12 mouse cellular contexts compared by ENCODE assay signal in genomic region chr5:4959446-4959845, GRCm38 (mm10).
A peak's percentile ranks its signal among the peaks of the same experiment; 100 is the strongest.
DNase-seq lines count a peak whose midpoint lies in the region; ATAC-seq and TF ChIP-seq lines count a peak whose summit lies in the region.
"Had no signal": no experiment of that assay in that cellular context is flagged by ENCODE, and none has a peak within 500 bp of the region (broad histone marks: within the 10 kb centered on the region; RNA-seq: fewer than 3 reads in every experiment).

No protein-coding gene starts in this region.

- H3K4me1 ChIP-seq in heart, embryonic 11.5 days (ENCODE audit: control insufficient read depth, insufficient read depth, low read length), result peaks cover 15% of the 10 kb centered on the region
- peaks cover 17% of the 10 kb centered on the region for H3K4me1 ChIP-seq in stomach, embryonic 16.5 days (ENCODE audit: control insufficient read depth, insufficient read depth, low read length)
- H3K4me1 ChIP-seq in stomach, postnatal 0 days (replicated peaks; ENCODE audit: control insufficient read depth, insufficient read depth), result no peaks in the 10 kb centered on the region
- H3K4me1 ChIP-seq in lung, embryonic 14.5 days (ENCODE audit: insufficient read depth), result peaks cover 13% of the 10 kb centered on the region

- H3K9ac ChIP-seq in heart, embryonic 11.5 days (ENCODE audit: low read depth, low read length), result no peak overlapping the region
- H3K9ac ChIP-seq in stomach, embryonic 16.5 days (ENCODE audit: low read length), result no peak overlapping the region
- H3K9ac ChIP-seq in stomach, postnatal 0 days (ENCODE audit: low read length), result no peak overlapping the region
- H3K9ac ChIP-seq in lung, embryonic 14.5 days, result no peak overlapping the region
- H3K9ac ChIP-seq: midbrain, embryonic 15.5 days had no signal

- no peak overlapping the region for H3K4me3 ChIP-seq in heart, embryonic 11.5 days (ENCODE audit: low read depth, low read length)
- no peak overlapping the region for H3K4me3 ChIP-seq in stomach, embryonic 16.5 days (replicated peaks; ENCODE audit: low read length)
- no peak overlapping the region for H3K4me3 ChIP-seq in stomach, postnatal 0 days (ENCODE audit: low read depth, low read length)
- H3K4me3 ChIP-seq in lung, embryonic 14.5 days (ENCODE audit: low read depth, low read length), result no peak overlapping the region
- H3K4me3 ChIP-seq: midbrain, embryonic 15.5 days had no signal

- H3K9me3 ChIP-seq in heart, embryonic 11.5 days (replicated peaks; ENCODE audit: control insufficient read depth, low read length), result no peaks in the 10 kb centered on the region
- no peaks in the 10 kb centered on the region for H3K9me3 ChIP-seq in stomach, embryonic 16.5 days (replicated peaks; ENCODE audit: control insufficient read depth, low read length)
- H3K9me3 ChIP-seq in stomach, postnatal 0 days (ENCODE audit: control insufficient read depth, low read length), result no peaks in the 10 kb centered on the region
- H3K9me3 ChIP-seq in lung, embryonic 14.5 days (ENCODE audit: low read depth, low read length), result no peaks in the 10 kb centered on the region
- H3K9me3 ChIP-seq: midbrain, embryonic 15.5 days had no signal

- TF ChIP-seq EP300 in stomach, postnatal 0 days (optimal IDR thresholded peaks at IDR 0.05), result no peak

- no peak overlapping the region for H3K27ac ChIP-seq in heart, embryonic 11.5 days (ENCODE audit: low read depth, low read length)
- no peak overlapping the region for H3K27ac ChIP-seq in stomach, embryonic 16.5 days (ENCODE audit: low read length)
- H3K27ac ChIP-seq in stomach, postnatal 0 days (replicated peaks), result no peak overlapping the region
- no peak overlapping the region for H3K27ac ChIP-seq in lung, embryonic 14.5 days (ENCODE audit: low read depth)
- H3K27ac ChIP-seq: midbrain, embryonic 15.5 days had no signal

- intact Hi-C loops in left cerebral cortex, postnatal 14 days (cut with DNase I), result no loop called here

- DNase-seq in heart, adult 8-10 months (ENCODE audit: low spot score), result no peak
- no peak for DNase-seq in stomach, postnatal 0 days (ENCODE audit: low spot score)
- peak; percentile 73 for DNase-seq in lung, embryonic 14.5 days
- no peak for DNase-seq in left cerebral cortex, postnatal 14 days (ENCODE audit: low spot score in 2 of 2)
- no peak for DNase-seq in B cell, adult 2 months
- no peak for DNase-seq in adrenal gland, postnatal 25 days
- DNase-seq: adrenal gland, adult 8-10 months; thymus, postnatal 4 days had no signal

- TF ChIP-seq CTCF in stomach, postnatal 0 days (IDR thresholded peaks at IDR 0.05; ENCODE audit: low read depth), result no peak
- no peak for TF ChIP-seq CTCF in lung, embryonic 14.5 days (IDR thresholded peaks at IDR 0.05; ENCODE audit: low read depth)

- ATAC-seq in heart, embryonic 11.5 days (replicated peaks; ENCODE audit: insufficient number of reproducible peaks, low FRiP score, low TSS enrichment), result no peak
- no peak for ATAC-seq in stomach, embryonic 16.5 days (ENCODE audit: insufficient read depth, low FRiP score)
- no peak for ATAC-seq in stomach, postnatal 0 days (ENCODE audit: low FRiP score, low TSS enrichment)
- peak; percentile 78 for ATAC-seq in lung, embryonic 14.5 days (ENCODE audit: insufficient read depth)
- ATAC-seq: hindbrain, embryonic 16.5 days; midbrain, embryonic 15.5 days had no signal

- H3K4me2 ChIP-seq in heart, embryonic 11.5 days, result peak overlapping the region; percentile 8; the same call in 1 of the 2 replicates
- H3K4me2 ChIP-seq in stomach, embryonic 16.5 days (ENCODE audit: low read depth, low read length), result 0 out of 2 replicates have a peak overlapping the region, but pooled peaks have one; percentile 9
- no peak overlapping the region for H3K4me2 ChIP-seq in stomach, postnatal 0 days (replicated peaks; ENCODE audit: low read depth)
- peak overlapping the region; percentile 24; the same call in 1 of the 2 replicates for H3K4me2 ChIP-seq in lung, embryonic 14.5 days
- H3K4me2 ChIP-seq: midbrain, embryonic 15.5 days had no signal

- no peaks in the 10 kb centered on the region for H3K36me3 ChIP-seq in heart, embryonic 11.5 days (ENCODE audit: control insufficient read depth, insufficient read depth, low read length)
- no peaks in the 10 kb centered on the region for H3K36me3 ChIP-seq in stomach, embryonic 16.5 days (ENCODE audit: control insufficient read depth, insufficient read depth, low read length)
- H3K36me3 ChIP-seq in stomach, postnatal 0 days (ENCODE audit: control insufficient read depth, insufficient read depth, low read length), result no peaks in the 10 kb centered on the region
- H3K36me3 ChIP-seq in lung, embryonic 14.5 days (ENCODE audit: insufficient read depth), result no peaks in the 10 kb centered on the region
- H3K36me3 ChIP-seq: midbrain, embryonic 15.5 days had no signal

- H3K27me3 ChIP-seq in heart, embryonic 11.5 days (ENCODE audit: control insufficient read depth, insufficient read depth, low read length), result no peaks in the 10 kb centered on the region
- no peaks in the 10 kb centered on the region for H3K27me3 ChIP-seq in stomach, embryonic 16.5 days (ENCODE audit: control insufficient read depth, insufficient read depth, low read length)
- H3K27me3 ChIP-seq in stomach, postnatal 0 days (ENCODE audit: control insufficient read depth, insufficient read depth, low read length), result no peaks in the 10 kb centered on the region
- H3K27me3 ChIP-seq in lung, embryonic 14.5 days (ENCODE audit: insufficient read depth, low read length), result no peaks in the 10 kb centered on the region
- H3K27me3 ChIP-seq: midbrain, embryonic 15.5 days had no signal

- WGBS in heart, embryonic 11.5 days (ENCODE audit: insufficient replicate concordance), result 19% methylated on average over 5 of the region's 5 CpGs
- WGBS in stomach, embryonic 16.5 days, result 18% methylated on average over 5 of the region's 5 CpGs
- 22% methylated on average over 5 of the region's 5 CpGs for WGBS in stomach, postnatal 0 days
- WGBS in lung, embryonic 14.5 days, result 9% methylated on average over 5 of the region's 5 CpGs
